Mouse (Mus musculus): ENCODE results near the gene Gan. TPM values are rescaled to one million over a fixed set of nuclear protein-coding genes. Genes with fewer than 3 reads are reported as not detected.

Gan gene
- polyA plus RNA-seq, 1 experiment from 2014 or later: 0.63 TPM

DNA sequence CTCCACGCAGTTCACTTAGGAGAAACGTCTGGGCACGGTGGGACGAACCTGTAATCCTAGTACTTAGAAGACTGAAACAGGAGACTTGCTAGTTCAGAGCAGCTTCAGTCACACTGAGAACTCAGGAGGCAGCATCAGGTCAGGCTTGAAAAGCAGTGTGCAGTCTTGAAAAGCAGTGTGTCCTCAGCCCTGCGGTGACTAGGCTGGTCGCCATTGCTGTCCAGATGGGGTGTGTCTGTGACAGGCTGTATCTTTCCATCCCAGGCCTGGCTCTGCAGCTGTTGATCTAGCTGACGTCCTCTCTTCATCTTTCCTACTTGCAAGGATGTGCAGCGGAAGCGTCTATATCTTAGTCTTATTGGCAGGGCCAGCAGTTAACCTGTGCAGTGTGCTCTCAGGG lies 42.9 kb downstream of the Gan start:
- Histone ChIP-seq H3K36me3 (ENCODE audit: control insufficient read depth, insufficient read depth) (peaks cover 5% of the 10 kb centered on the region; the same call in 1 of the 2 replicates), H3K9ac (ENCODE audit: low read depth, low read length) (peak overlapping the region; percentile 54), H3K4me1 (ENCODE audit: control insufficient read depth, low read depth, low read length) (peaks cover 63% of the 10 kb centered on the region), H3K27me3 (ENCODE audit: control insufficient read depth, insufficient read depth, low read depth, low read length) (no peaks in the 10 kb centered on the region), H3K9me3 (replicated peaks; ENCODE audit: control insufficient read depth, low read length) (no peaks in the 10 kb centered on the region), H3K27ac (ENCODE audit: low read length) (peak overlapping the region; percentile 96), H3K4me3 (ENCODE audit: low read depth, low read length) (peak overlapping the region; percentile 42), H3K4me2 (ENCODE audit: low read depth, low read length) (peak overlapping the region; percentile 55)
- WGBS (ENCODE audit: insufficient replicate concordance): 49% methylated on average over 9 of the region's 9 CpGs
- ATAC-seq (ENCODE audit: low read depth): peak; percentile 76

DNA sequence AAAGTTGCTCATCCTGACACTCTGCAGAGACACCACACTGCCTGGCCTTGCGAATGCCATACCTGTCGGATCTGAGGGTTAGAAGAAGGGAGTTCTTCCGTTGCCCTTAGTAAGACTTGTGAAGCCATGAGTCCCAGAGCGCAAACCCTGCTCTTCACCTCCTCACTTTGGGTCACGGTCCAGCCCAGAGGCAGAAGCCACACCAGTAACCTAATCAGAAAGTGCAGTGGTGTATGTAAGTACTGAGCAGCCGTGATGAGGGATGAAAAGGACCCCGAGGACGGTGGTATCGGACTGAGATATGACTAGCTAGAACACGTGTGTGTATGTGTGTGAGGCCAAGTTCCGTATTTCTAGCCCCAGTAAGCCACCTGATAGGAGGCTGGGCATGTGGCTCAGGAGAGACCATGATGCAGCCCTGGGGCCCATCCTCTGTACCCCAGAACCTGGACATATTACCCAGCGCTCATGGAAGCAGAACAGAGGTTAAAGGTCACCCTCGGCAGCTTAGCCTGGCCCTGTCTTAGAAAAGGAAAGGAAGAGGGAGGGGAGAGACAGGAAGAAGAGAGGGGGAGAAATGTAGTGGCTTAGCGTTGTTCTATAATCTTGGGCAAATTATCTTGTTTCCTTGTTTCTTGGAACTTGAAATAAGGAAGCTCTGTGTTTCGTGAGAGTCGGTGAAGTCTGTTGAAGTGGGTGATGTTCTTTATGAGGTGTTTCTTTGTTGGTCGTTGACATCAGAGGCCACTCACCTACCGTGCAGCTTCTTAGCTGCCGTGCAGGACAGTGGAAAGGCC lies 43.5 kb downstream of the Gan start:
- peak overlapping the region; percentile 54 for H3K9ac ChIP-seq (ENCODE audit: low read depth, low read length)
- H3K9me3 ChIP-seq (replicated peaks; ENCODE audit: control insufficient read depth, low read length): no peaks in the 10 kb centered on the region
- peak overlapping the region; percentile 42 for H3K4me3 ChIP-seq (ENCODE audit: low read depth, low read length)
- ATAC-seq (ENCODE audit: low read depth): peak; percentile 17
- H3K27ac ChIP-seq (ENCODE audit: low read length): peak overlapping the region; percentile 96
- H3K36me3 ChIP-seq (ENCODE audit: control insufficient read depth, insufficient read depth): peaks cover 5% of the 10 kb centered on the region; the same call in 1 of the 2 replicates
- H3K27me3 ChIP-seq (ENCODE audit: control insufficient read depth, insufficient read depth, low read depth, low read length): no peaks in the 10 kb centered on the region
- H3K4me2 ChIP-seq (ENCODE audit: low read depth, low read length): peak overlapping the region; percentile 54
- H3K4me1 ChIP-seq (ENCODE audit: control insufficient read depth, low read depth, low read length): peaks cover 59% of the 10 kb centered on the region
- 36% methylated on average over 19 of the region's 19 CpGs for WGBS (ENCODE audit: insufficient replicate concordance)

DNA sequence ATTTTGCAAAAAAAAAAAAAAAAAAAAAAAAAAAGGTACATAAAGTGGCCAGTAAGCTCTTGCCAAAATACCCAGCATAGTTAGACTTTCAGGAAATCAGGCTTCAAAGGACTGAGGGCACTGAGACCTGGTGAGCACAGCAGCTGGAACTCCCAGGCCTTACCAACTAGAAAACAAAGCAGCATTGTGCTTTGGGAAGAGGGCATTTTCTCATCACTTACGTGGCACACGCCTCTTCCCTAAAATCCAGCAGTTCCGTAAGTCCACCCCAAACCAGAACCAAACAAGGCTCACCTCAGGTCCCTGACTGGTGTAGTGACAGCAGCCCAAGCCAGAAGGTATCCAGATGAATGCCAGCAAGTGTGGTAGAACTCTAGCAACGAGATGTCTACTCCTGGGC lies 45.1 kb downstream of the Gan start:
- Histone ChIP-seq H3K4me1 (ENCODE audit: control insufficient read depth, low read depth, low read length) (peaks cover 44% of the 10 kb centered on the region), H3K9me3 (replicated peaks; ENCODE audit: control insufficient read depth, low read length) (no peaks in the 10 kb centered on the region), H3K27me3 (ENCODE audit: control insufficient read depth, insufficient read depth, low read depth, low read length) (no peaks in the 10 kb centered on the region), H3K4me3 (ENCODE audit: low read depth, low read length) (no peak overlapping the region), H3K4me2 (ENCODE audit: low read depth, low read length) (no peak overlapping the region), H3K9ac (ENCODE audit: low read depth, low read length) (no peak overlapping the region), H3K27ac (ENCODE audit: low read length) (no peak overlapping the region), H3K36me3 (ENCODE audit: control insufficient read depth, insufficient read depth) (peaks cover 5% of the 10 kb centered on the region; the same call in 1 of the 2 replicates)
- 88% methylated on average over 4 of the region's 4 CpGs for WGBS (ENCODE audit: insufficient replicate concordance)
- ATAC-seq (ENCODE audit: low read depth): no peak

DNA sequence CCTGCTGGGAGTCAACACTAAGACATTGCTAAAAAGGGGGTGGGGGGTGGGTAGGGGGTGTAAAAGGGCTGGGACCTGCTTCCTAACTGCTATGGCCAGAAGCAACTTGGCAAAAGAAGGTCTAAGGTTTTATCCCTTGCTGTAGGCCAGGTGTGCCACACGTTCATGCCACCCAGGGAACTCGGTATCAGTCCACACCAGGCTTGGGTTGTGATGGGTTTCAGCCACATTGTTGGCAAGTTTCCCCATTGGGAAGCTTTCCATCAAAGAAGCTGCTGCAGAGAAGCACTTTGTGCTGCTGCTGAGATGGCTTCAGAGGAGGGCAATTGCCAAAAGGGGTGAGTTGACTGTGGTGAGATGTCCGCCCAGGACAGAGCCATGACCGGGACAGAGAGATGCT lies 47.9 kb downstream of the Gan start:
- no peak overlapping the region for H3K9ac ChIP-seq (ENCODE audit: low read depth, low read length)
- no peak overlapping the region for H3K27ac ChIP-seq (ENCODE audit: low read length)
- WGBS (ENCODE audit: insufficient replicate concordance): 78% methylated on average over 4 of the region's 4 CpGs
- peaks cover 5% of the 10 kb centered on the region; the same call in 1 of the 2 replicates for H3K36me3 ChIP-seq (ENCODE audit: control insufficient read depth, insufficient read depth)
- no peak overlapping the region for H3K4me2 ChIP-seq (ENCODE audit: low read depth, low read length)
- no peak overlapping the region for H3K4me3 ChIP-seq (ENCODE audit: low read depth, low read length)
- no peaks in the 10 kb centered on the region for H3K27me3 ChIP-seq (ENCODE audit: control insufficient read depth, insufficient read depth, low read depth, low read length)
- ATAC-seq (ENCODE audit: low read depth): no peak
- no peaks in the 10 kb centered on the region for H3K9me3 ChIP-seq (replicated peaks; ENCODE audit: control insufficient read depth, low read length)
- peaks cover 17% of the 10 kb centered on the region for H3K4me1 ChIP-seq (ENCODE audit: control insufficient read depth, low read depth, low read length)

DNA sequence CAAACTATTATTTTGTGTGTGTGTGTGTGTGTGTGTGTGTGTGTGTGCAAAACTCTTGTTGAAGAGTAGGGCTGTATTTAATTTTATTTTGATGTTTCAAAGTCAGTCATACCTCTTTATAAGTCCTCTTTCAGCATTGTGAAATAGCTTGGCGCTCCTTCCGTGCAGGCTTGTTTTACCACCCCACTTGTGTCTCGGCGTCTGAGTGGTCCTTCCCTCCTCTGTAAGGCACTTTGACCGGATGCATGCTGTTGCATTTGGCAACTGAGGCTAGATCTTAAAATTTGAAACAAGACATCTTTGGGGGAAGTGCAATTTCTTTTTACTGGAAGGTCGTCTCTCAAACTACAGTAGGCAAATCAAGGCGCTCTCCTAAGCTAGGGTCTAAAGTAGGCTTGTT lies 48.7 kb downstream of the Gan start:
- WGBS (ENCODE audit: insufficient replicate concordance): 83% methylated on average over 7 of the region's 7 CpGs
- H3K27me3 ChIP-seq (ENCODE audit: control insufficient read depth, insufficient read depth, low read depth, low read length): no peaks in the 10 kb centered on the region
- H3K9me3 ChIP-seq (replicated peaks; ENCODE audit: control insufficient read depth, low read length): no peaks in the 10 kb centered on the region
- no peak overlapping the region for H3K4me2 ChIP-seq (ENCODE audit: low read depth, low read length)
- peaks cover 10% of the 10 kb centered on the region for H3K4me1 ChIP-seq (ENCODE audit: control insufficient read depth, low read depth, low read length)
- H3K9ac ChIP-seq (ENCODE audit: low read depth, low read length): no peak overlapping the region
- H3K4me3 ChIP-seq (ENCODE audit: low read depth, low read length): no peak overlapping the region
- no peak for ATAC-seq (ENCODE audit: low read depth)
- H3K36me3 ChIP-seq (ENCODE audit: control insufficient read depth, insufficient read depth): peaks cover 5% of the 10 kb centered on the region; the same call in 1 of the 2 replicates
- H3K27ac ChIP-seq (ENCODE audit: low read length): no peak overlapping the region

DNA sequence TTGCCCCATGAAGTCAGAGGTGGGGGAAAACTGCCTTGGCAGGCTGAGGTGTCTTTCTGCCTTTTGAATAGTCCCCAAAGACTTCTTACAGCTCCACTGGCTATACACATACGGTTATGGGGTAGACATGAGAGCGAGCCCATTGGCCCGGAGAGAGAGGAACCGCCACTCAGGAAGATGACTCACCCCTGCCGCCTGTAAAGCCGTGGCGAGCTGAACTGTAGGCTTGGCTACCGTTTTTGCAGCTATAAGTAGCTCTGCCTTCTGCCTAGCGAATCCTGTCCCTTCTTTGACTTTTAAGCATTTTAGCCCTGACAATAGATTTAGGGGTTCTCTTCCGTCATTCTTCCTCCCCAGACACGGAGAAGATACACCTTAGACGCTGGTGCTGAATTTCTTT lies 51.2 kb downstream of the Gan start:
- no peak overlapping the region for H3K9ac ChIP-seq (ENCODE audit: low read depth, low read length)
- peaks cover 1% of the 10 kb centered on the region; the same call in 1 of the 2 replicates for H3K36me3 ChIP-seq (ENCODE audit: control insufficient read depth, insufficient read depth)
- H3K4me2 ChIP-seq (ENCODE audit: low read depth, low read length): no peak overlapping the region
- no peaks in the 10 kb centered on the region for H3K4me1 ChIP-seq (ENCODE audit: control insufficient read depth, low read depth, low read length)
- no peak for ATAC-seq (ENCODE audit: low read depth)
- no peaks in the 10 kb centered on the region for H3K9me3 ChIP-seq (replicated peaks; ENCODE audit: control insufficient read depth, low read length)
- WGBS (ENCODE audit: insufficient replicate concordance): 46% methylated on average over 12 of the region's 12 CpGs
- H3K27me3 ChIP-seq (ENCODE audit: control insufficient read depth, insufficient read depth, low read depth, low read length): no peaks in the 10 kb centered on the region
- no peak overlapping the region for H3K4me3 ChIP-seq (ENCODE audit: low read depth, low read length)
- H3K27ac ChIP-seq (ENCODE audit: low read length): no peak overlapping the region

DNA sequence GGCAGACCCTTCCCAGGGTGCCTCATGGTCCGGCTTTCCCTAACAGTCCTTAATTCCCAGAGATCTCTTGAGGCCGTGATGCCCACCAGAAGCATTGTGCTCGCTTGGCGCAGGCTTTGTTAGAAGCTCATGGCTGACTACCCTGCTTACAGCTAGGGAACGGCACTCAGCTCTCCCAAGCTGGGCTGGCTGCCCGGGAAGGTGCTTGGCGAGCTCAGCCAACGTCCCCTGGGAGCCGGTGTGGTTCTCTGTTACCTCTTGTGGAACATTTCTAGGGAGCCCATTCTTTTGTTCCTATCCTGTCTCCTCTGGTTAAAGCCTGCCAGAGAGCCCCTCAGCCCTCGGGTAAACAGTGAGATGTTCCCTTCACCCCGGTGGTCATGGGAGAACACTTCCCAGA lies 54.2 kb downstream of the Gan start:
- Histone ChIP-seq H3K9me3 (replicated peaks; ENCODE audit: control insufficient read depth, low read length) (no peaks in the 10 kb centered on the region), H3K27me3 (ENCODE audit: control insufficient read depth, insufficient read depth, low read depth, low read length) (no peaks in the 10 kb centered on the region), H3K4me3 (ENCODE audit: low read depth, low read length) (no peak overlapping the region), H3K4me1 (ENCODE audit: control insufficient read depth, low read depth, low read length) (no peaks in the 10 kb centered on the region), H3K36me3 (ENCODE audit: control insufficient read depth, insufficient read depth) (no peaks in the 10 kb centered on the region), H3K9ac (ENCODE audit: low read depth, low read length) (no peak overlapping the region), H3K4me2 (ENCODE audit: low read depth, low read length) (no peak overlapping the region), H3K27ac (ENCODE audit: low read length) (no peak overlapping the region)
- ATAC-seq (ENCODE audit: low read depth): no peak
- 84% methylated on average over 11 of the region's 11 CpGs for WGBS (ENCODE audit: insufficient replicate concordance)

DNA sequence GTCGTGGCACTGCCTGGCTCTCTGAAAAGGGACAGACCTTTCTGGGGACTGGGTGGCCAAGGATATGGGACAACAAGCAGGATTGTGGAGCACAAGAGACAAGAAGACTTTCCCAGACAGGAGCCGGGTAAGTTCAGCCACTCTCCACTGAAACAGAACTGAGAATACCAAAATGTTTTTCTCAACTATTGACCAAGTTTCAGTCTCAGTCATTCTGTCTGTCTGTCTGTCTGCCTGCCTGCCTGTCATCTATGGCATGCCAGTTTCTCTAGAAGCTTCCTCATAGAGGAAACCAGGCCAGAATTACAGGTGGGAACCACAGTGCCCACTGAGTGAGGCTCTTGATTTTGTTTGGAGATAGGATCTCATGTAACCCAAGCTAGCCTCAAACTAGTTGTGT lies 59.8 kb downstream of the Gan start:
- H3K27me3 ChIP-seq (ENCODE audit: control insufficient read depth, insufficient read depth, low read depth, low read length): no peaks in the 10 kb centered on the region
- H3K4me3 ChIP-seq (ENCODE audit: low read depth, low read length): no peak overlapping the region
- no peak overlapping the region for H3K27ac ChIP-seq (ENCODE audit: low read length)
- no peak for ATAC-seq (ENCODE audit: low read depth)
- no peaks in the 10 kb centered on the region for H3K9me3 ChIP-seq (replicated peaks; ENCODE audit: control insufficient read depth, low read length)
- H3K4me2 ChIP-seq (ENCODE audit: low read depth, low read length): no peak overlapping the region
- H3K4me1 ChIP-seq (ENCODE audit: control insufficient read depth, low read depth, low read length): no peaks in the 10 kb centered on the region
- H3K36me3 ChIP-seq (ENCODE audit: control insufficient read depth, insufficient read depth): no peaks in the 10 kb centered on the region
- H3K9ac ChIP-seq (ENCODE audit: low read depth, low read length): no peak overlapping the region
- 65% methylated on average over 2 of the region's 2 CpGs for WGBS (ENCODE audit: insufficient replicate concordance)

DNA sequence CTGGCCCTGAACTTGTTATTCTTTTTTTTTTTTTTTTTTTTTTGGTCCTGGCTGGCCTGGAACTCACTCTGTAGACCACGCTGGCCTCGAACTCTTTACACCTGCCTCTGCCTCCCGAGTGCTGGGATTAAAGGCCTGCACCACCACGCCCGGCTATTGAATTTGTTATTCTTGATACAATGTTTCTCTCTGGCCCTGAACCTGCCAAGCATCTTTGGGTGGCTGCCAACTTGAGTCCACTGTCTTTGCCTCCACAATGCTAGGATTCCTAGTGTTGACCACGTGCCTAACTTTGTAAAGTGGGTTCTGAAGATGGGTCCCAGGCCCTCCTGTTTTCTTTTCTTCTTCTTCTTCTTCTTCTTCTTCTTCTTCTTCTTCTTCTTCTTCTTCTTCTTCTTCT lies 64.5 kb downstream of the Gan start:
- H3K27ac ChIP-seq (ENCODE audit: low read length): no peak overlapping the region
- peaks cover 5% of the 10 kb centered on the region for H3K4me1 ChIP-seq (ENCODE audit: control insufficient read depth, low read depth, low read length)
- no peaks in the 10 kb centered on the region for H3K27me3 ChIP-seq (ENCODE audit: control insufficient read depth, insufficient read depth, low read depth, low read length)
- WGBS (ENCODE audit: insufficient replicate concordance): 72% methylated on average over 6 of the region's 6 CpGs
- H3K4me3 ChIP-seq (ENCODE audit: low read depth, low read length): no peak overlapping the region
- no peaks in the 10 kb centered on the region for H3K36me3 ChIP-seq (ENCODE audit: control insufficient read depth, insufficient read depth)
- no peaks in the 10 kb centered on the region for H3K9me3 ChIP-seq (replicated peaks; ENCODE audit: control insufficient read depth, low read length)
- ATAC-seq (ENCODE audit: low read depth): no peak
- H3K9ac ChIP-seq (ENCODE audit: low read depth, low read length): no peak overlapping the region
- no peak overlapping the region for H3K4me2 ChIP-seq (ENCODE audit: low read depth, low read length)

Data from liver, embryonic 16.5 days (tissue).